Mouse (Mus musculus) left cerebral cortex, postnatal 36 days (tissue): ENCODE measurements around the gene Nphp3. TPM values are rescaled to one million over a fixed set of nuclear protein-coding genes. Genes with fewer than 3 reads are reported as not detected.

Experiments
- DNase-seq, 2 experiments: peaks; one replicate each; pipeline ENCODE4 v3.0.0; 2021 to 2022; ENCODE audit warnings: low spot score in 2 of 2, mixed read lengths in 1 of 2
- intact Hi-C: fragments of 180-260 bp; cut with DNase I; formaldehyde crosslinking; loops from one replicate; pipeline ENCODE4 v1.15.1; 2025
- total RNA-seq, 2 experiments: library from RNA; stranded (reverse); gene quantifications; 2 replicates each; pipeline ENCODE4 v1.2.3; 2021

Gene Nphp3
- total RNA-seq, 2 experiments from 2014 or later = 5.4 to 7.6 TPM

- peak; percentile 78 to 79 for DNase-seq
- intact Hi-C loops = no loop called here
These were observed 60.3 kb downstream of the Nphp3 start, which contains the start of gene Uba5 for GRCm38 (mm10) chr9:104062430-104063243. Gene Uba5 (minus strand): TSS chr9:104063134.

DNA sequence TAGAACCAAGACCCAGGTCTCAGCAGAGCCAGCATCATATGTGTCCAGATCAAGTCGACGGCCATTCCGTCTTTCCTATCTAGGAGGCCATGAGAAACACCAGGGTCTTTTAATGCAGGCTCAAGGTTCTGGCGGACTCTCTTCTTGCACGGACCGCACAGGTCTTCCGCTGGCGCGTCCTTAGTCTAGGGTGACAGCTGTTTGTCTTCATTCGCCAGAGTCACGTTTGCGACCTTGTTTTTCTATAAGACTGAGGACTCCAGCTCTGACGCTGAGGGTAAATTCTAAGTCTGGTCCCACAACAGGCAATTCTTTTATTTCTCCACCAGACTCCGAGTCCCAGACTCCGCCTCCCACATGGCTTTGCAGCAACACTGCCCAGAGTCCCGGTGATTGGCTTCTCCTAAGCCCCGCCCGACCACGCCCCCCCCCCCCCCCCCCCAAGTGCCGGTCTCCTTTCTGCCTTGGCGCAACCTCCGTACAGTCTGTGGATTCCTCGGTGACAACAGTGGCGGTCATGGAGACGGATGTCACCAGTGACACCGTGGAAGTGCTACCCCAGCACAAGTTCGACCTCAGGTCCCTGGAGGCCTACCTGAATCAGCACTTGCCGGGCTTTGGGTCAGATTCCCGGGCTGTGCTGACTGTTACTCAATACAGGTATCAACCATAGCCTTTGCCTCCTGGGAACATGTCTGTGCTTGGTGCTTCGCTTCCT is 61.1 kb downstream of the Nphp3 start, which contains the start of gene Acad11:
TSS of gene Acad11 (plus strand) at position 134 of the 718 bp plus-strand sequence.
- DNase-seq = peak; percentile 88 to 92
- intact Hi-C loops = no loop called here

- intact Hi-C loops = no loop called here
- DNase-seq = no peak
These were observed 62.2 kb downstream of the Nphp3 start for GRCm38 (mm10) chr9:104064571-104064970.

DNA sequence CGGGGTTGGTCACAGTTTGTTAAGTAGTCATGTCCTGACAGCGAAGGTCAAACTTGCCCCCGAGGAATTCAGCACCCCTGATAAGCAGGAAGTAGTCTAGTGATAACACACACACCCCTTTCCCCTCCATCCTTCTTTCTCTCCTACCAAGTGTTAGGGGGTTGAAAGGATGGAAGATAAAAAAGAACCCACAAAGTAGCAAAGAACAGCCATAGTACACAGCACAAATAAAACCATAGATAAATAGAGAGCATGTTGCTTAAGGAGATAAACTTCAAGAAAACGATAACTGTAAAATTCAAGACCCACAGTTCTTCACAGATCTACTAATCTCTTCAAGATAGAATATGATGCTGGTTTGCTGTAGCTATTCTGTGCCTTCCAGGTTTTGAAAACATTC is 67.9 kb downstream of the Nphp3 start:
- no peak for DNase-seq
- intact Hi-C loops = loop anchor here (10.0 kb wide), 1 partner anchor 115 kb away; no protein-coding TSS in a partner anchor

DNA sequence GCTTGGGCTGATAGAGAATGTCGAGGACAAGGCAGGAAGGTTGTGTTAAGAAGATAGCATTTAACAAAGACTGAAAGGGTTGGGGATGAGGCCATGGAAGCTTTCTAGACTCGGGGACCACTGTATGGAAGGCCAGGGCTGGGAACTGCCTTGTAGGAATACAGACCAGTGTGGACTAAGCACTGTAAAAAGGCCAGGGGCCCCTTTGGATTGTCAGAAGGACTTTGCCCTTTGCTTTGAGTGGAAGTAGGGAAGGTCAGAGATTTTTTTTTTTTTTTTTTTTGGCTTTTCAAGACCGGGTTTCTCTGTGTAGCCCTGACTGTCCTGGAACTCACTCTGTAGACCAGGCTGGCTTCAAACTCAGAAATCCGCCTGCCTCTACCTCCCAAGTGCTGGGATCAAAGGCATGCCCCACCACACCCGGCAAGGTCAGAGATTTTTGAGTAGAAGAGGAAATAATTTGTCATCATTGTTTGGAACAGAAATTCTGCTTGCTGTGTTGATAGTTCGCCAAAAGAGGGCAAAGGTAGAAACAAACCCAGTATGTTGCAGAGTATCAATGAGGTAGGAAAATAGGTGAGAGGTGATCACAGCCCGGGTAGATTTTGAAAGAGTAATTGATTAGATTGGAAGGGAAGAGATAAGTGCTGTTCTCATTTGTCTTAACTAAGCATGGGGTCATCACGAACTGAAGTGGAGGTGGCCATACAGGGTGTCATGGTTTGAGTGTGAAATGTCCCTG is 68.7 kb downstream of the Nphp3 start:
- DNase-seq = no peak
- intact Hi-C loops = loop anchor here (10.0 kb wide), 1 partner anchor 114 kb away; no protein-coding TSS in a partner anchor

GRCm38 (mm10) chr9:104075808-104076207 is 73.5 kb downstream of the Nphp3 start:
- no peak for DNase-seq
- intact Hi-C loops = loop anchor here (10.0 kb wide), 1 partner anchor 109 kb away; no protein-coding TSS in a partner anchor

GRCm38 (mm10) chr9:104078780-104079179 is 76.4 kb downstream of the Nphp3 start:
- intact Hi-C loops = loop anchor here (10.0 kb wide), 1 partner anchor 106 kb away; no protein-coding TSS in a partner anchor
- DNase-seq = no peak

- DNase-seq = no peak
These were observed 77.0 kb downstream of the Nphp3 start for GRCm38 (mm10) chr9:104079379-104079778.

GRCm38 (mm10) chr9:104080038-104080437 is 77.7 kb downstream of the Nphp3 start:
- DNase-seq = no peak
- intact Hi-C loops = loop anchor here (10.0 kb wide), 1 partner anchor 75 kb away; no protein-coding TSS in a partner anchor

More at GRCm38 (mm10) chr9:104079379-104079778, 77.0 kb downstream of the Nphp3 start:
- intact Hi-C loops = loop anchor here (10.0 kb wide), 1 partner anchor 105 kb away; no protein-coding TSS in a partner anchor

GRCm38 (mm10) chr9:104085730-104086429 is 83.5 kb downstream of the Nphp3 start:
- intact Hi-C loops = loop anchor here (10.0 kb wide), 1 partner anchor 69 kb away; no protein-coding TSS in a partner anchor
- DNase-seq = no peak

GRCm38 (mm10) chr9:104088555-104088954 is 86.2 kb downstream of the Nphp3 start:
- intact Hi-C loops = loop anchor here (10.0 kb wide), 1 partner anchor 66 kb away; no protein-coding TSS in a partner anchor
- no peak for DNase-seq

DNA sequence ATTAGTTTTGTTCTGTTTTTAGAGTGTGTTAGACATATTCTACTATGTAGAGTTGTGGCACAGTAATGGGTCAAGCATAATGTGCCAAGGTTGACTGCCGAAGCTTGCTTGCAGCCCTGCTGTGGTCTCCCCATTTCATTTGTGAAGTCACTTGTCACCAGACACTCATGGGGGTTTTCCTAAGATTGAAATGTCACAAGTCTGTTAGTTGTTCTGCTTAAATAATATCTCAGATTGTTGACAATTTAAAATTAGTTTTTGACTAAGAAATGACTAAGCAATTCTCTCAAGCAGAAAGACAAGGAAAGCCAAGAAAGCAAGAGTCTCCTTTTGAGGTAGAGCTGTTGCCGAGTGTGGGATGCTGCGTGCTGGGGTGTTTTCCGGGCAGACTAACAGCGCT is 90.6 kb downstream of the Nphp3 start:
- intact Hi-C loops = no loop called here
- DNase-seq = no peak

Other genes starting within 250 kb of the Nphp3 start
- 10 to 100 TPM; 22.7 to 30.3 TPM for gene Tmem108, start 240.7 kb upstream of the Nphp3 start, total RNA-seq
- gene Gm28305, start 38.1 kb downstream of the Nphp3 start, total RNA-seq = not detected
- gene Uba5, start 60.6 kb downstream of the Nphp3 start, total RNA-seq = 10 to 100 TPM; 38.9 to 45.4 TPM
- 10 to 100 TPM; 21.9 to 25.6 TPM for gene Acad11, start 60.8 kb downstream of the Nphp3 start, total RNA-seq
- gene Ackr4, start 124.4 kb downstream of the Nphp3 start, total RNA-seq = under 1 TPM in 1 of 2 experiments, not detected in 1; 0.12 TPM